In the genomic region with DNA sequence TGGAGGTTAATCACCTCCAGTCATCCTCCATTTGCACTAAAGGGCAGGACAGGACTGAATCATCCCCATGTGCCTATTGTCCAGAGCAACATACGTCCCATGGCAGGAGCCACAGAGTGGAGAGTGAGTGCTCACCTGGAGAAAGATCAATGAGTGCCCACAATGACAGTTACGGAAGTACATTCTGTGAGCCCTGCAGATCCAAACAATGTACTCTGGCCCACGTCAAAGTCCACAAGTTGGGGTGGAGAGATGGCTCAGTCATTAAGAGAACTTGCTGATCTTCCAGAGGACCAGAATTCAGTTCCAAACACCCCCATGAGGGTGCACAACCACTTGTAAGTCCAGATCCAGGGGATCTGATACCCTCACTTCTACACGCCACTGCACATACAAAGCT, we compare ENCODE assay signal across 9 mouse cellular contexts.
"Had no signal": no experiment of that assay in that cellular context is flagged by ENCODE, and none has a peak within 500 bp of the region (broad histone marks: within the 10 kb centered on the region; RNA-seq: fewer than 3 reads in every experiment).

No protein-coding gene starts in this region.

- H3K27me3 ChIP-seq: liver, embryonic 15.5 days; lung, embryonic 15.5 days had no signal

- DNase-seq: right cerebral cortex, postnatal 14 days; thymus, postnatal 36 days had no signal

- H3K4me3 ChIP-seq: left cerebral cortex, adult 2 months; limb, embryonic 10.5 days; liver, embryonic 15.5 days; lung, embryonic 15.5 days; midbrain, embryonic 12.5 days had no signal

- H3K36me3 ChIP-seq: limb, embryonic 10.5 days; liver, embryonic 15.5 days; lung, embryonic 15.5 days had no signal

- H3K27ac ChIP-seq: hindbrain, embryonic 14.5 days; kidney, postnatal 0 days; left cerebral cortex, adult 2 months; limb, embryonic 10.5 days; liver, embryonic 15.5 days; lung, embryonic 15.5 days; midbrain, embryonic 12.5 days had no signal
